Mouse (Mus musculus) stomach, postnatal 0 days (tissue): ENCODE measurements around the gene Pomc. TPM values are rescaled to one million over a fixed set of nuclear protein-coding genes. Genes with fewer than 3 reads are reported as not detected.

Source experiments
- ATAC-seq: fragments of 200-750 bp; cut with Nextera tagmentation; 2 replicates; pipeline ENCODE4 v1.8.0; 2017; ENCODE audit not compliant: low FRiP score, low TSS enrichment
- DNase-seq: peaks from one replicate; pipeline ENCODE4 v3.0.0-alpha.2; 2016; ENCODE audit warnings: low spot score
- H3K27ac ChIP-seq: fragments of 300-500 bp; sonication (generic); replicated peaks from 2 replicates; pipeline ENCODE4 v1.5.1; 2014; ENCODE audit warnings: mild to moderate bottlenecking, control low read depth
- H3K27me3 ChIP-seq: fragments of 300-500 bp; sonication (generic); 2 replicates; pipeline ENCODE4 v1.6.1; 2014; ENCODE audit warnings: low read length; ENCODE audit not compliant: control insufficient read depth, insufficient read depth
- H3K36me3 ChIP-seq: fragments of 300-500 bp; sonication (generic); 2 replicates; pipeline ENCODE4 v1.6.1; 2014; ENCODE audit warnings: low read length, mixed read lengths; ENCODE audit not compliant: control insufficient read depth, insufficient read depth
- H3K4me1 ChIP-seq: fragments of 300-500 bp; sonication (generic); replicated peaks from 2 replicates; pipeline ENCODE4 v1.6.1; 2014; ENCODE audit warnings: antibody characterized with exemption; ENCODE audit not compliant: control insufficient read depth, insufficient read depth
- H3K4me2 ChIP-seq: fragments of 300-500 bp; sonication (generic); replicated peaks from 2 replicates; pipeline ENCODE4 v1.6.1; 2014; ENCODE audit warnings: low read depth, mild to moderate bottlenecking, control low read depth, moderate library complexity
- H3K4me3 ChIP-seq: fragments of 300-500 bp; sonication (generic); 2 replicates; pipeline ENCODE4 v1.5.1; 2014; ENCODE audit warnings: low read depth, low read length, control low read depth
- H3K9ac ChIP-seq: fragments of 300-500 bp; sonication (generic); 2 replicates; pipeline ENCODE4 v1.6.1; 2014; ENCODE audit warnings: mild to moderate bottlenecking, low read length, control low read depth, mixed read lengths
- H3K9me3 ChIP-seq: fragments of 300-500 bp; sonication (generic); 2 replicates; pipeline ENCODE4 v1.6.1; 2016; ENCODE audit warnings: low read length; ENCODE audit not compliant: control insufficient read depth
- CTCF ChIP-seq: IDR thresholded peaks from 2 replicates; pipeline ENCODE4 v1.5.1; 2016; ENCODE audit warnings: antibody characterized with exemption, low read depth, mild to moderate bottlenecking, moderate library complexity
- EP300 ChIP-seq: optimal IDR thresholded peaks from 2 replicates; pipeline ENCODE3; 2016; ENCODE audit warnings: antibody characterized with exemption
- WGBS: fragments of 180-500 bp; shearing (Covaris S2); extraction: QIAGEN DNeasy Blood & Tissue Kit; methylation state at CpG from one replicate; pipeline ENCODE4 v1.1.7; 2014; 5-methylcytosine and 5-hydroxymethylcytosine counted together
- polyA plus RNA-seq: library from polyadenylated mRNA; unstranded; fragments of >200 nt; fragmentation: Nextera tagmentation; extraction: Ambion mirVana; gene quantifications from 2 replicates; pipeline ENCODE4 v1.2.1, GENCODE M21; 2015

The Pomc gene
- polyA plus RNA-seq, 1 experiment from 2014 or later: 0.96 TPM

- Histone ChIP-seq H3K27ac (no peak overlapping the region), H3K9ac (no peak overlapping the region), H3K4me3 (no peak overlapping the region), H3K4me2 (no peak overlapping the region), H3K36me3 (peaks cover 11% of the 10 kb centered on the region), H3K4me1 (no peaks in the 10 kb centered on the region), H3K27me3 (no peaks in the 10 kb centered on the region), H3K9me3 (no peaks in the 10 kb centered on the region)
- DNase-seq: no peak
- 88% methylated on average over 7 of the region's 7 CpGs for WGBS
- no peak for ATAC-seq
- TF ChIP-seq CTCF: no peak
- no peak for TF ChIP-seq EP300
Measured at GRCm38 (mm10) chr12:3911831-3912348, 42.9 kb upstream of the Pomc start.

GRCm38 (mm10) chr12:3915852-3916251 lies 38.9 kb upstream of the Pomc start:
- Histone ChIP-seq H3K9me3 (no peaks in the 10 kb centered on the region), H3K27me3 (no peaks in the 10 kb centered on the region), H3K4me2 (no peak overlapping the region), H3K9ac (no peak overlapping the region), H3K4me1 (no peaks in the 10 kb centered on the region), H3K36me3 (no peaks in the 10 kb centered on the region; the same call in 1 of the 2 replicates), H3K4me3 (no peak overlapping the region), H3K27ac (no peak overlapping the region)
- no peak for DNase-seq
- WGBS: 77% methylated on average over 3 of the region's 3 CpGs
- TF ChIP-seq EP300: no peak
- TF ChIP-seq CTCF: no peak
- ATAC-seq: no peak

DNA sequence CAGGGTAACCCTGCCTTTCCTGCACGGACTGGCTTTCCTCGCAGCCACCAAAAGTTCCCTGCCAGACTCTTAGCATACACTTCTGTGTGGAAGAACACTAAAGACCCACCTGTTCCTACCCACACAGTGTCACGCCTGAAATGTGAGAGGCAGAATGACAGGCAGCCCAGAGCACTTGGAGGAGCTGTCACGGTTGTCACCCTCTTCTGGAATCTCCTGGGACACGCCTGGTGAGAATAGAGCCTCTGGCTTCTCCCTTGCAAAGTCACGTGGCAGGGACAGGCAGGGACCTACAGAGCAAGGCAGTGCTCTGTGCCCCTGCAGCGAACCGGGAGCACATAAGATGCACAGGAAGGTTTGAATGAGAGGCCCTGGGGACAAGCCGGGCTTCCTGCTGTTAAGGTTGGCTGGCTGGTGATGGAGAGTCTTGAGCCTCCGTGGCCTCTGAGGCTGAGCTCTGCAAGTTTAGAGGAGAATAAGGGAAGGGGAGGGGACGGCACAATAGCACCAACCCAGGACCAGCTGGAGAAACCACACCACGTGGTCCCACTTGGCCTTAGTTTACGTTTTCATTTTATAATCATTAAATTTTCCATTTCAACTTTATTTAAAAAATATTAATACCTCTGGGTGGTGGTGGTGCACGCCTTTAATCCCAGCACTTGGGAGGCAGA lies 36.9 kb upstream of the Pomc start:
- 28% methylated on average over 14 of the region's 14 CpGs for WGBS
- no peak overlapping the region for H3K27ac ChIP-seq
- DNase-seq (no peak), ATAC-seq (no peak)
- no peaks in the 10 kb centered on the region for H3K36me3 ChIP-seq
- no peaks in the 10 kb centered on the region for H3K4me1 ChIP-seq
- H3K9ac ChIP-seq: no peak overlapping the region
- H3K27me3 ChIP-seq: no peaks in the 10 kb centered on the region
- H3K4me3 ChIP-seq: no peak overlapping the region
- H3K9me3 ChIP-seq: no peaks in the 10 kb centered on the region
- no peak overlapping the region for H3K4me2 ChIP-seq
- TF ChIP-seq CTCF: no peak
- no peak for TF ChIP-seq EP300

GRCm38 (mm10) chr12:3918577-3918976 lies 36.2 kb upstream of the Pomc start:
- H3K4me2 ChIP-seq: no peak overlapping the region
- H3K4me1 ChIP-seq: no peaks in the 10 kb centered on the region
- TF ChIP-seq EP300 (no peak), CTCF (no peak)
- 51% methylated on average over 3 of the region's 3 CpGs for WGBS
- no peaks in the 10 kb centered on the region for H3K27me3 ChIP-seq
- no peaks in the 10 kb centered on the region for H3K9me3 ChIP-seq
- no peak overlapping the region for H3K27ac ChIP-seq
- H3K36me3 ChIP-seq: no peaks in the 10 kb centered on the region
- no peak for DNase-seq
- no peak overlapping the region for H3K9ac ChIP-seq
- no peak overlapping the region for H3K4me3 ChIP-seq
- no peak for ATAC-seq

DNA sequence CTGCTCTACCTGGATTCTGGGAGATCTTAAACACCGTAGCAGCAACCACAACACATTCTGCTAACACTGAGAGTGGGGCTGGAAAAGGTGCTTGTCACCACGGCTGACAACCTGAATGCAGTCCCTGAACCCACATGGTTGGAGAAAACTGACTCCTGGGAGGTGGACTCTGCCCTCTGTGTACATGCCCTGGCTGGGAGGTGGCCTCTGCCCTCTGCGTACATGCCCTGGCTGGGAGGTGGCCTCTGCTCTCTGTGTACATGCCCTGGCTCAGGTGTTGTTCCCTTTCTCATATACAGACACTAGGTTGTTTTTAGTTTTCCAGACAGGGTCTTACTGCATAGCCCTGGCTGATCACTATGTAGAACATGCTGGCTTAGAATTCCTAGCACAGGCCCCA lies 35.3 kb upstream of the Pomc start:
- Histone ChIP-seq H3K27ac (no peak overlapping the region), H3K4me1 (no peaks in the 10 kb centered on the region), H3K36me3 (no peaks in the 10 kb centered on the region), H3K4me3 (no peak overlapping the region), H3K4me2 (no peak overlapping the region), H3K9me3 (no peaks in the 10 kb centered on the region), H3K27me3 (no peaks in the 10 kb centered on the region), H3K9ac (no peak overlapping the region)
- TF ChIP-seq EP300: no peak
- TF ChIP-seq CTCF: no peak
- WGBS: 59% methylated on average over 3 of the region's 3 CpGs
- DNase-seq (peak; percentile 42), ATAC-seq (peak; percentile 71)

DNA sequence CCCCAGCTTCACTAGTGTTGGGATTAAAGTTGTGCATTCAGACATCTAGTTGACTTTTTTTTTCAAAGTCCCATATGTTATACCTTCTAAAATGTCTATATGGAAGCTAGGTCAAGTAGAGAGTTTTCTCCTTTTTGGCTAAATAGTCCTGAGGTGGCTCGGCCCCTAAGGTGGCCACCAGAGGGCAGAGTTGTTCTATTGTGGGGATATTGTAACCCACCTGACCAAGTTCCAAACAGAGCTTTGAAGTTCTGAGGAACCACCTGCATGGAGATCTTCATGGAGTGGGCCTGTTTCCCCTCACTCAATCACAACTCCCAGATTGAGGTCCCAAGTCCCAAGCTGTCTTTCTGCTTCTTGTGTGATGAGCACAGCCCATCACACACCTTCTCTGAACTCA lies 28.6 kb upstream of the Pomc start:
- H3K27me3 ChIP-seq: no peaks in the 10 kb centered on the region
- TF ChIP-seq EP300 (no peak), CTCF (peak; percentile 85)
- H3K9ac ChIP-seq: no peak overlapping the region
- ATAC-seq (0 out of 2 replicates have a peak, but pooled peaks have one; percentile 57), DNase-seq (peak; percentile 68)
- 0% methylated on average over 1 of the region's 1 CpGs for WGBS
- no peaks in the 10 kb centered on the region for H3K36me3 ChIP-seq
- H3K4me1 ChIP-seq: no peaks in the 10 kb centered on the region
- no peaks in the 10 kb centered on the region for H3K9me3 ChIP-seq
- no peak overlapping the region for H3K4me3 ChIP-seq
- no peak overlapping the region for H3K4me2 ChIP-seq
- H3K27ac ChIP-seq: no peak overlapping the region
